Mouse (Mus musculus) liver, embryonic 14.5 days (tissue): ENCODE measurements around the gene Shc1.

Source experiments
- CTCF ChIP-seq: IDR thresholded peaks from 2 replicates; pipeline ENCODE4 v1.5.1; 2016; ENCODE audit warnings: antibody characterized with exemption, low read depth, control low read depth
- EP300 ChIP-seq: IDR thresholded peaks from 2 replicates; pipeline ENCODE4 v1.6.1; 2016; ENCODE audit warnings: antibody characterized with exemption, low read depth

DNA sequence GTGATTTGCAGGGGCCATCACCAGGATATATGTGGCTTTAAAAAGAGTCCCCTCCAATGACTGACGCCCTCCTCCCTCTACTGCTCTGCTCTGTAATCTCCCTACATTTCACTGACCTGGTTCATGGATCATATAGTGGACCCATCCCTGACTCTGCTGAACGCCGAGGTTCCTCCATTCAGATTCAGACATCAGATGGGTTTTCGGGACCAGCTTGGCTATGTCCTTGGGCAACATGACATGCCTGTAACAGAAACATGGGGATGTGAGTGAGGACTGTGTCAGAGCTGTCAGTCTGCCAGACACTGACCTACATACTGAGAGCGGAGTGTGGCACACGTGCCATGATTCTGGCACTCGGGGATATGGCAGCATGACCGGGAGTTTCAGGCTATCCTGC, 2.1 kb upstream of the Shc1 start:
- TF ChIP-seq CTCF (no peak), EP300 (no peak)
